Mouse (Mus musculus): ENCODE data around the gene Sgcd. TPM values are rescaled to one million over a fixed set of nuclear protein-coding genes. Genes with fewer than 3 reads are reported as not detected.

Sgcd gene
- total RNA-seq, 2 experiments from 2014 or later = not detected

DNA sequence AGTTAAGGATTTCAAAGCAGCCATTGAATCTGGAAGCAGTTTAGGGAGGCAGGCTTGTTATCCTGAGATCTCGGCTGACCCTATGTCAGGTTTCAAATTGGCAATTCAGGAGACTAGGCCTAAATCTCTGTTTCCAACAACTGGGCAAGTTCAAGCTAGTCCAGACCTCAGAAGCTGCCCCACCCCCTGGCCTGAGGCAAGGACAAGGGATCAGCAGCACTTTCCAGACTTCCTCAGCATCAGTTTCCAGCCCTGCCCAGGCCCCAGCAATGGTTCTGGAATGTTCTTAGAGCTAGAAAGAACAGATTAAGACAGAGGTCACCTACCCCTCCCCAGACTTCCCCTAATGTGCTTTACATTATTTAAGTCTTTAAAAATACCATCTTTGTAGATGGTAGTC, 1142.1 kb downstream of the Sgcd start:
- ATAC-seq (replicated peaks; ENCODE audit: poor library complexity, severe bottlenecking) = no peak
